Mouse (Mus musculus): ENCODE results near the gene Cog1.

Cog1 gene

GRCm38 (mm10) chr11:113667122-113667521 is 18.2 kb downstream of the Cog1 start:
- DNase-seq (ENCODE audit: low spot score), result no peak

GRCm38 (mm10) chr11:113667704-113668103 is 18.7 kb downstream of the Cog1 start:
- DNase-seq (ENCODE audit: low spot score), result no peak

- DNase-seq (ENCODE audit: low spot score), result no peak
Observed at GRCm38 (mm10) chr11:113668857-113669256, 19.9 kb downstream of the Cog1 start.

- DNase-seq (ENCODE audit: low spot score), result no peak
Observed at GRCm38 (mm10) chr11:113669711-113670110, 20.7 kb downstream of the Cog1 start.

- DNase-seq (ENCODE audit: low spot score), result no peak
Observed at GRCm38 (mm10) chr11:113673614-113674013, 24.6 kb downstream of the Cog1 start.

GRCm38 (mm10) chr11:113674595-113674994 is 25.6 kb downstream of the Cog1 start:
- DNase-seq (ENCODE audit: low spot score), result no peak

- no peak for DNase-seq (ENCODE audit: low spot score)
Observed at GRCm38 (mm10) chr11:113676847-113677246, 27.9 kb downstream of the Cog1 start.

GRCm38 (mm10) chr11:113677378-113677777 is 28.4 kb downstream of the Cog1 start:
- DNase-seq (ENCODE audit: low spot score), result no peak

GRCm38 (mm10) chr11:113678373-113678772 is 29.4 kb downstream of the Cog1 start:
- DNase-seq (ENCODE audit: low spot score), result no peak

- DNase-seq (ENCODE audit: low spot score), result no peak
Observed at GRCm38 (mm10) chr11:113680954-113681353, 32.0 kb downstream of the Cog1 start.

- DNase-seq (ENCODE audit: low spot score), result no peak
Observed at GRCm38 (mm10) chr11:113681979-113682378, 33.0 kb downstream of the Cog1 start.

GRCm38 (mm10) chr11:113682897-113683626 is 34.1 kb downstream of the Cog1 start:
- peak; percentile 27 for DNase-seq (ENCODE audit: low spot score)

- no peak for DNase-seq (ENCODE audit: low spot score)
Observed at GRCm38 (mm10) chr11:113683627-113683956, 34.6 kb downstream of the Cog1 start.

GRCm38 (mm10) chr11:113683957-113684706 is 35.2 kb downstream of the Cog1 start, which contains the start of the genes Fam104a and D11Wsu47e:
Gene Fam104a (minus strand): TSS chr11:113684155.
Gene D11Wsu47e (plus strand): TSS chr11:113684412.
- DNase-seq (ENCODE audit: low spot score), result peak; percentile 95

GRCm38 (mm10) chr11:113684707-113685426 is 35.9 kb downstream of the Cog1 start:
- DNase-seq (ENCODE audit: low spot score), result no peak

GRCm38 (mm10) chr11:113687031-113687430 is 38.1 kb downstream of the Cog1 start:
- DNase-seq (ENCODE audit: low spot score), result no peak

- no peak for DNase-seq (ENCODE audit: low spot score)
Observed at GRCm38 (mm10) chr11:113690506-113690905, 41.5 kb downstream of the Cog1 start.

- no peak for DNase-seq (ENCODE audit: low spot score)
Observed at GRCm38 (mm10) chr11:113691318-113691717, 42.3 kb downstream of the Cog1 start.

- no peak for DNase-seq (ENCODE audit: low spot score)
Observed at GRCm38 (mm10) chr11:113691851-113692250, 42.9 kb downstream of the Cog1 start.

- no peak for DNase-seq (ENCODE audit: low spot score)
Observed at GRCm38 (mm10) chr11:113697571-113697970, 48.6 kb downstream of the Cog1 start.

GRCm38 (mm10) chr11:113698013-113698545 is 49.1 kb downstream of the Cog1 start:
- no peak for DNase-seq (ENCODE audit: low spot score)

- DNase-seq (ENCODE audit: low spot score), result no peak
Observed at GRCm38 (mm10) chr11:113699643-113700042, 50.7 kb downstream of the Cog1 start.
